Mouse (Mus musculus): ENCODE data around the gene Cyp2w1.

GRCm38 (mm10) chr5:139379771-139380384 is 27.5 kb downstream of the Cyp2w1 start:
- TF ChIP-seq TAL1 (IDR thresholded peaks at IDR 0.05; ENCODE audit: low read length) (no peak), GATA1 (IDR thresholded peaks at IDR 0.05; ENCODE audit: low read length) (no peak)

Data from erythroblast, embryonic 14.5 days (primary cell).